Mouse (Mus musculus) small intestine, adult 2 months (tissue): ENCODE measurements around the gene Inpp5a. TPM values are rescaled to one million over a fixed set of nuclear protein-coding genes. Genes with fewer than 3 reads are reported as not detected.
A peak's percentile ranks its signal among the peaks of the same experiment; 100 is the strongest.
"Not testable (repeated sequence)": the region's sequence is repeated elsewhere in the genome, so short reads cannot be mapped to it uniquely, and the experiment has no call there.

ENCODE experiments used
- H3K27ac ChIP-seq: fragments of 200-500 bp; 2 replicates; pipeline ENCODE4 v1.5.1; 2012; ENCODE audit warnings: low read depth, low read length, control low read depth, inconsistent platforms; ENCODE audit not compliant: insufficient read depth
- H3K27me3 ChIP-seq: fragments of 200-500 bp; 2 replicates; pipeline ENCODE4 v1.6.1; 2012; ENCODE audit warnings: mild to moderate bottlenecking, moderate library complexity, low read length, inconsistent platforms; ENCODE audit not compliant: control insufficient read depth, insufficient read depth
- H3K36me3 ChIP-seq: fragments of 200-500 bp; 2 replicates; pipeline ENCODE4 v1.6.1; 2012; ENCODE audit warnings: mild to moderate bottlenecking, low read length, control low read depth, inconsistent platforms; ENCODE audit not compliant: control insufficient read depth, insufficient read depth
- H3K4me1 ChIP-seq: fragments of 200-500 bp; 2 replicates; pipeline ENCODE4 v1.6.1; 2012; ENCODE audit warnings: low read length, inconsistent platforms, mixed read lengths; ENCODE audit not compliant: control insufficient read depth, insufficient read depth, insufficient read length
- H3K4me3 ChIP-seq: fragments of 200-500 bp; 2 replicates; pipeline ENCODE4 v1.5.1; 2012; ENCODE audit warnings: low read depth, mild to moderate bottlenecking, control low read depth, inconsistent platforms, low read length, moderate library complexity
- CTCF ChIP-seq: fragments of 200-500 bp; IDR thresholded peaks from 2 replicates; pipeline ENCODE4 v1.5.1; 2012; ENCODE audit warnings: low read depth, mild to moderate bottlenecking, control low read depth, inconsistent platforms, low read length, moderate library complexity, mixed read lengths; ENCODE audit not compliant: insufficient replicate concordance, insufficient read length; ENCODE audit errors: extremely low read depth
- POLR2A ChIP-seq: fragments of 200-500 bp; IDR thresholded peaks from 2 replicates; pipeline ENCODE4 v1.6.1; 2012; ENCODE audit warnings: low read depth, mild to moderate bottlenecking, control low read depth, inconsistent platforms, low read length, moderate library complexity
- WGBS: fragments of 180-500 bp; shearing (Covaris S2); methylation state at CpG from one replicate; pipeline ENCODE4 v1.1.7; 2018; 5-methylcytosine and 5-hydroxymethylcytosine counted together
- polyA plus RNA-seq: library from polyadenylated mRNA; depleted of rRNA; stranded (reverse); fragments of >200 nt; gene quantifications from 2 replicates; pipeline ENCODE4 v1.2.3, GENCODE M21; 2012

The Inpp5a gene
- polyA plus RNA-seq, 1 experiment: 56.6 TPM

DNA sequence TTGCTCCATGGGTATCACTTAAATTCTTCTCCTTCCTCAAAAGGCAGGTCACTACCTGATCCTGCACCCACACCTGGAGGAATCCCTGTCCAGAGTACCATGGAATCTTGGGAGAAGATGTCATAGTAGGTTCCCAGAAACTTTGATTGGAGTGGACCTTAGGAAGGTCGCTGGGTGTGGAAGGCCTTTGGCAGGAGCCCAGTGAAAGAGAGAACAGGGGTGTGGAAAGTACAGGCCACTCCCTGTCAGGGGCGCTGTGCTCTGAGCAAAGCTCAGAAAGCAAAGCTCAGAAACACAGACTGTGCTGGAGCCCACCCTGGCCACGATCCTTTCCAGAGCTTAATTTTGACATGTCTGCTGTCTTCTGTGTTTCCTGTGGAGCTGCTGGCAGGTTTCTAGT lies 24.5 kb downstream of the Inpp5a start:
- no peaks in the 10 kb centered on the region for H3K27me3 ChIP-seq
- no peak overlapping the region for H3K4me3 ChIP-seq
- H3K27ac ChIP-seq: peak overlapping the region; percentile 61; the same call in 1 of the 2 replicates
- no peaks in the 10 kb centered on the region for H3K36me3 ChIP-seq
- 29% methylated on average over 3 of the region's 3 CpGs for WGBS
- TF ChIP-seq CTCF (0 out of 2 replicates have a peak, but pooled peaks have one; percentile 21), POLR2A (no peak)
- peaks cover 36% of the 10 kb centered on the region for H3K4me1 ChIP-seq

GRCm38 (mm10) chr7:139415616-139416225 lies 26.8 kb downstream of the Inpp5a start:
- TF ChIP-seq POLR2A: no peak
- TF ChIP-seq CTCF: no peak
- Histone ChIP-seq H3K4me1 (peaks cover 39% of the 10 kb centered on the region), H3K27ac (no peak overlapping the region), H3K36me3 (no peaks in the 10 kb centered on the region), H3K27me3 (no peaks in the 10 kb centered on the region), H3K4me3 (no peak overlapping the region)

- WGBS: 97% methylated on average over 1 of the region's 1 CpGs
- no peak overlapping the region for H3K27ac ChIP-seq
- peaks cover 18% of the 10 kb centered on the region for H3K4me1 ChIP-seq
- H3K27me3 ChIP-seq: no peaks in the 10 kb centered on the region
- H3K4me3 ChIP-seq: no peak overlapping the region
- no peaks in the 10 kb centered on the region for H3K36me3 ChIP-seq
- TF ChIP-seq CTCF (no peak), POLR2A (no peak)
Observed at GRCm38 (mm10) chr7:139418371-139418770, 29.5 kb downstream of the Inpp5a start.

GRCm38 (mm10) chr7:139422827-139423226 lies 33.9 kb downstream of the Inpp5a start:
- no peak overlapping the region for H3K4me3 ChIP-seq
- no peak overlapping the region for H3K27ac ChIP-seq
- TF ChIP-seq POLR2A (no peak), CTCF (no peak)
- H3K27me3 ChIP-seq: no peaks in the 10 kb centered on the region
- H3K4me1 ChIP-seq: peaks cover 8% of the 10 kb centered on the region; the same call in 1 of the 2 replicates
- 91% methylated on average over 6 of the region's 6 CpGs for WGBS
- peaks cover 5% of the 10 kb centered on the region; the same call in 1 of the 2 replicates for H3K36me3 ChIP-seq

GRCm38 (mm10) chr7:139434095-139434830 lies 45.4 kb downstream of the Inpp5a start:
- Histone ChIP-seq H3K27ac (no peak overlapping the region), H3K27me3 (no peaks in the 10 kb centered on the region), H3K36me3 (0 out of 2 replicates have a peak, but pooled peaks cover 1% of the 10 kb centered on the region), H3K4me3 (no peak overlapping the region), H3K4me1 (peaks cover 12% of the 10 kb centered on the region)
- 63% methylated on average over 5 of the region's 5 CpGs for WGBS
- TF ChIP-seq POLR2A (no peak), CTCF (no peak)

- WGBS: 85% methylated on average over 2 of the region's 2 CpGs
- not testable (repeated sequence) for H3K4me3 ChIP-seq, H3K36me3 ChIP-seq, H3K27ac ChIP-seq, H3K27me3 ChIP-seq
- H3K4me1 ChIP-seq: peaks cover 12% of the 10 kb centered on the region
Observed at GRCm38 (mm10) chr7:139434931-139435330, 46.0 kb downstream of the Inpp5a start.

DNA sequence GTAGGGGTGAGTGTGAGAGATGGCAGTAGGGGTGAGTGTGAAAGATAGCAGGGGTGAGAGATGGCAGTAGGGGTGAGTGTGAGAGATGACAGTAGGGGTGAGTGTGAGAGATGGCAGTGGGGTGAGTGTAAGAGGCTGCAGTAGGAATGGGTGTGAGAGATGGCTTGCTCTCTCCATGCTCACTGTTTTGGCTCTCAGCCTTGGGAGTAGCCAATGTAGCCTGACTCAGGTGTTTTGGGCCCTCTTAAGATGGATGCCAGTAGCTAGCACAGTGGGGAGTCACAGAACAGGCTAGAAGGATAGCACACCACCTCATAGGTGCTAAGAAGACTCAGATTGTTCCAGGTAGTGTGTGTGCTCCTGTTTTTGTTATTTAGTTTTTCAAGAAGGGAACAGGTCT lies 46.8 kb downstream of the Inpp5a start:
- Histone ChIP-seq H3K4me1 (peaks cover 18% of the 10 kb centered on the region), H3K36me3 (no peaks in the 10 kb centered on the region)

More for the DNA sequence above, 46.8 kb downstream of the Inpp5a start:
- Histone ChIP-seq H3K27ac (no peak overlapping the region), H3K4me3 (no peak overlapping the region), H3K27me3 (no peaks in the 10 kb centered on the region)
- TF ChIP-seq POLR2A: no peak
- TF ChIP-seq CTCF: no peak
